Mouse (Mus musculus) heart, adult 2 months (tissue): ENCODE measurements around the gene Aldh1l1.

ENCODE experiments used
- CTCF ChIP-seq: fragments of 200-600 bp; IDR thresholded peaks from 2 replicates; pipeline ENCODE4 v1.8.1; 2022; ENCODE audit warnings: antibody characterized with exemption, mild to moderate bottlenecking, moderate library complexity
- EP300 ChIP-seq: fragments of 200-500 bp; IDR thresholded peaks from 2 replicates; pipeline ENCODE4 v1.6.1; 2011; ENCODE audit warnings: low read depth, low read length, control low read depth; ENCODE audit not compliant: insufficient read depth
- POLR2A ChIP-seq: fragments of 200-500 bp; IDR thresholded peaks from 2 replicates; pipeline ENCODE4 v1.6.1; 2011; ENCODE audit warnings: mild to moderate bottlenecking, low read depth, low read length, control low read depth; ENCODE audit not compliant: insufficient read depth

GRCm38 (mm10) chr6:90607196-90607595 is 121.0 kb downstream of the Aldh1l1 start:
- 0 out of 2 replicates have a peak, but pooled peaks have one; percentile 42 for TF ChIP-seq EP300
- no peak for TF ChIP-seq POLR2A
- TF ChIP-seq CTCF: peak; percentile 91
